Mouse (Mus musculus) left cerebral cortex, postnatal 25 days (tissue): ENCODE data around the gene Serpinb11. TPM values are rescaled to one million over a fixed set of nuclear protein-coding genes. Genes with fewer than 3 reads are reported as not detected.

ENCODE experiments used
- DNase-seq, 2 experiments: peaks; one replicate each; pipeline ENCODE4 v3.0.0; 2022; ENCODE audit warnings: low spot score in 2 of 2, mixed read lengths in 1 of 2
- intact Hi-C: fragments of 180-260 bp; cut with DNase I; formaldehyde crosslinking; loops from one replicate; pipeline ENCODE4 v1.15.1; 2025
- total RNA-seq, 2 experiments: library from RNA; stranded (reverse); gene quantifications; 2 replicates each; pipeline ENCODE4 v1.2.3; 2021

The Serpinb11 gene
- not detected for total RNA-seq

- DNase-seq: no peak
- intact Hi-C loops: no loop called here
Measured at GRCm38 (mm10) chr1:107360898-107361297, at the start of gene Serpinb11. TSS of gene Serpinb11 (plus strand) at chr1:107361198.

DNA sequence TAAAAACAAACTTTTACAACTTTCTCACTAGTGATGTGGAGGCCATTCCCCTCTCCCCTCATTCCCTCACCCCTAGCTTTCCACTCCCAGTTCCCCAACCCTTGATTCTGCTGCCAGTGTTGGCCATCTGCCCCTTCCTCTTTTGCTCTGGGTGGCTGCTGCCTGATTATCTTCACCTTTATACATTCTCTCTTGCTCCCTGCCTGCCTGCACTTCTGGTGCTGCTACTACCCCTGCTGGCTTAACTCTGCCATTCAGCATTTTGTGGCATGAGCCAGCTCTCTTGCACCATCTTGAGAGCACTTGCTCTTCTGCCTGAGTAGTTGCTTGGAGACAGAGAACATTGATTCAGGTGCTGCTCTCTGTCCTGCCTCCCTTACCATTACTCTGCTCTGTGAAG lies 15.0 kb upstream of the Serpinb11 start:
- DNase-seq: no peak
- intact Hi-C loops: no loop called here

DNA sequence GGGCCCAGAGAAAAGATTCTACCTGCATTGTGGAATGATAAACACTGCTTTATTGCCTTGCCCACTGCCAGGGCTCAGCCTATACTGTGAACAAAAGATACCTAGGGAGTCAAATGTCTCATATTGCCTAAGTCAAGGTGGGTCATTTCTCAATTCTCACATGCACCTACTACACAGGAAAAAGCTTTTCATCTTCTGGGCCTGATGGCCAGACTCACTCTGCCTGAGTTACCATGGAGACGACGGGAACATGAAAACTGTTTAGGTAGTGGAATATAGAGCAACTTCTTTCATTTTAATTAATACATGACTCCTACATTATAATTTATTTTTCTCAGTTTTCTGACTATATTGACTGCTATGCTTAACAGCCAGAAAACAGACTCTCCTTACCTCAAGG lies 14.2 kb upstream of the Serpinb11 start:
- intact Hi-C loops: no loop called here
- DNase-seq: no peak

DNA sequence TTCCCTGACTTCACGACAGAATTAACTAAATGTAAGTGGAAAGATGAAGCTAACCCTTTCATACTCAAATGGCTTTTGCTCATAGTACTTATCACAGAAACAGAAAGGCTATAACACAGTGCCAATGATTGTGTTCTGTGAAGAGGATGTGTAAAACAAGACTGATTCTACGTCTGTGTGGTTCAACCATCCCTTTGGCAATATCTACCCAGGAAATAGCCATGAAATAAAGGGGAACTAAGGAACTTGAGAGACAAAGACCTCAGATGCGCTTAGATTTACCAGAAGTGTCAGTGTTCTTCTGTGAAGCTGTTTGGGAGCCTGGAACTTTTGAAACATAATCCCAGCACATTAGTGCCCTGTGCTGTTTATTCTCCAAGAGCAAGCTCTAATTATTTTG lies 10.6 kb upstream of the Serpinb11 start:
- intact Hi-C loops: no loop called here
- DNase-seq: no peak

DNA sequence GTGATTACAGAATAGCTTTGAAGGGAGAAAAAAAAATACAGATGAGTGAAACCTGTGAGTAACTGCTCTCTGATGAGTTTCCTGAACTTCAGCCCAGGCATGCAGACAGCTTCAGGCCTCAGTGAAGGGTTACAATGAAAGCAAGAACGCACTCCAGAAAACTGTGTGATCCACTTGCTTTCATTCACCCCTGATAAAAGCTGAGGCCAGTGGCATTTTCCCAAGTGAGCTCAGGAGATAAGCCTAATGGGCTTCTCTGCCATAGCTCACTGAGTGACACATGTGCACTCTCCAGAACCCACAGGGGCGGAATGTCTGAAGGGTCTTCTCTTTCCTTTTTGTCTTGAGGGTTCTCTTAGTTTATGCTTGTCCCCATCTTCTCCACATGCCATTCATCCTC lies 9.9 kb upstream of the Serpinb11 start:
- intact Hi-C loops: no loop called here
- DNase-seq: no peak

- intact Hi-C loops: no loop called here
- no peak for DNase-seq
Measured at GRCm38 (mm10) chr1:107353046-107353445, 8.0 kb upstream of the Serpinb11 start.

- intact Hi-C loops: no loop called here
- peak in 1 of 2 experiments; percentile 4 for DNase-seq
Measured at GRCm38 (mm10) chr1:107365973-107366372, 5.0 kb downstream of the Serpinb11 start.

GRCm38 (mm10) chr1:107368944-107369343 lies 7.9 kb downstream of the Serpinb11 start:
- intact Hi-C loops: no loop called here
- no peak for DNase-seq

DNA sequence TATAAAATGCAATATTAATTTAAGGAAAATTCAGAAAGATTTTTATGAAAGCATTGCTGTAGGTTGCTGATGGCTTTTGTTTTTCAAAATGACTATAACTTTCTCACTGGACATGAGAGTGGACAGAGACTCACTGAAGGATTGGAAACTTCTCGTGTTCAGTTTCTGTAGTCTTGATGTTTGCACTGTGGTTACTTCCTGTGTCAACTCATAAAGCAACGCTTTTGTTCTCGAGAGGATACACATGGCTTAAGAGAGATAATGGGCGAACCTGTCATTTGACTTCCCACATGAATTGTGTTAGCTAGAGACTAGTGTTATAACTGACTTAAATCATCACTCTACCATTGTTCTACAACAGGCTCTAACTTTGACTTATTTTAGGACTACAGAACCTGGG lies 16.0 kb downstream of the Serpinb11 start:
- intact Hi-C loops: no loop called here
- no peak for DNase-seq

GRCm38 (mm10) chr1:107378368-107378767 lies 17.4 kb downstream of the Serpinb11 start:
- intact Hi-C loops: no loop called here
- DNase-seq: no peak

- no peak for DNase-seq
- intact Hi-C loops: no loop called here
Measured at GRCm38 (mm10) chr1:107381491-107381890, 20.5 kb downstream of the Serpinb11 start.

DNA sequence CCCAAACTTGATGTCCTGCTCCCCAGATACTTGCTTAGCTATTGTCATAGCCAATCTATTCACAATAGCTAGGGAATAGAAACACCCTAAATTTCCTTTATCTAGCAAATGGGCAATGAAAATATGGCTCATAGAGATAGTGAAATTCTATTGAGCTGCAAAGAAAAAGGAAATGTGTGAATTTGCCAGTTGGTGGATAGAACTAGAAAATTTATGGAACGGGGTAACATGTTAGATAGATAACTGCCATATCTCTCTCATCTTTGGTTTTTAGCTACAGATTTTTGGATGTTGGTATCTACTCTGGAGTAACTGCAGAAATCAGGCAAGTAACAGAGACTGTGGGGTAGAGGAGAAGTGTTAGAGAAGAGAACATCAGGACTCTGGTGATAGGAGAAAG lies 21.4 kb downstream of the Serpinb11 start:
- intact Hi-C loops: no loop called here
- no peak for DNase-seq

DNA sequence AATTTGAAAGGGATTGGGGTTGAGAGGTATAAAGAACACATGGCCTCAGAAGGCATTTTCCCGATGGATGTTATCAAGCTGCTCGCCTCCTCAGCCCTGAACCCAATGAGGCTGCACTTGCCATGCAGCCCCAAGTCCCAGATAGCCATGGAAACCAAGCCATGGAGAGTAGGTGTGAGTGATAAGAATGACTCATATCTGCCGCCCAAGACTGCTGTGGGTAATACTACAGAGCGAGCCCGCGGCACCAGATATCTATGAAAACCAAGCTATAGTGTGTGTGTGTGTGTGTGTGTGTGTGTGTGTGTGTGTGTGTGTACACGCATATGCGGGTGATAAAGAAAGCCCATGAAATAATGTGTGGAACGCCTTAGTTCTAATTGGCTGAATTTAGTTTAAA lies 23.5 kb downstream of the Serpinb11 start:
- DNase-seq: peak in 1 of 2 experiments; percentile 44
- intact Hi-C loops: no loop called here

- intact Hi-C loops: no loop called here
Measured at GRCm38 (mm10) chr1:107389753-107390152, 28.8 kb downstream of the Serpinb11 start.

DNA sequence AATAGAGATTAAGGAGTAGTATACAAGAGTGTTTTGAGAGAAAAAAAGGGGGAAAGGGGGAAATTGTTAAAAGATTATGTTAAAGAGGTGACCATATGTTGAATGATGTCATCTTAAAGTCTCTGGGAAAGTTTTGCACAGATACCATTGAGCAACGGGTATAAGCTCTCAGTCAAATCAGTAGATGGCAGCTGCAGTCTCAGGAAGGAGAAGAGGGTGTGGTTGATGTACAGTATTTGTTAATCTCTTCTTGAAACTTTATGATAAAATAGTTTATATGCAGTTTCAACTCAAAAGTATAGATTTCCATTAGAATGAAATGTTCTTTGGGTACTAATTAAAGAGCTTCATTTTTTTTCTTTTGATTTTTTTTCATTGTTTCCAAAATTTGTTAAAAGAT lies 36.5 kb downstream of the Serpinb11 start:
- intact Hi-C loops: no loop called here
- DNase-seq: no peak

More at GRCm38 (mm10) chr1:107389753-107390152, 28.8 kb downstream of the Serpinb11 start:
- DNase-seq: no peak

DNA sequence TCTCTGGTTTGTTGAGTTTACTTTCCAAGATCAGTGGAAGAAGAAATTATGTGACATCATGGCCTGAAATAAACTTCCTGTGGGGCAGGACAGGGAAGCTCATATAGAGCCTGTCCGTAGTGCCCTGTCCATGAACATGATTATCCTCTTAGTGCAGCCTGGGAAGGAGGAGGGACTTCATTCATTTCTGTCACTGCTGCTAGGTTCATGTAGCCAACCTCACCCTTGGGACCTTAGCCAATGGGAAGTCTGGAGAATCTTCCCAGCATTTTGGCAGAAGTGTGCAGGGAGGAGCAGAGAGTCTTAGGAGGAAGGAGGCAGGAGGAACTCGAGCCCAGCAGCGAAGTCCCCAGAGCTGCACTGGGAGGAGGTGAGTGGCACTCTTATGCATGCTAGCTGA lies 38.4 kb downstream of the Serpinb11 start, which contains the start of gene Serpinb7:
Serpinb7 (plus strand) TSS at position 301 of the 400 bp plus-strand sequence.
- no peak for DNase-seq

DNA sequence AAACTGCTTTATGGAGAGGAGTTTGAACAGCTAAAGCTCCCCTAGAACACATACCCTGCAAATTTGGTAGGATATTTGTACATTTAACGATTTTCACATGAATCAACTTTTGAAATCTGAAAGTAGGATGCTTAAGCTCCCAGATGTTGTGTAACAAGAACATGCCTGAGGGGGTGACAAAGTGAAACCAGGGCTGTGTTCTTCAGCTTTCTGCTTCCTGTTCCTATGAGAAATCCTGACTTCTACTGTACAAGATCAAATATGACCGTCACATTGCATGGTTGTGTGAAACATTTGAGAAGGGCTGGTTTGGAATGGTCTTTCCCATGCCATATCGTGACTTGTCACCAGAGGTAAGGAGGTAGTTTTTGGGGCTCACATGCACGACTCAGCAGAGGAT lies 41.1 kb downstream of the Serpinb11 start:
- no peak for DNase-seq
- intact Hi-C loops: no loop called here

More for the DNA sequence above, 38.4 kb downstream of the Serpinb11 start, which contains the start of gene Serpinb7:
- intact Hi-C loops: no loop called here

DNA sequence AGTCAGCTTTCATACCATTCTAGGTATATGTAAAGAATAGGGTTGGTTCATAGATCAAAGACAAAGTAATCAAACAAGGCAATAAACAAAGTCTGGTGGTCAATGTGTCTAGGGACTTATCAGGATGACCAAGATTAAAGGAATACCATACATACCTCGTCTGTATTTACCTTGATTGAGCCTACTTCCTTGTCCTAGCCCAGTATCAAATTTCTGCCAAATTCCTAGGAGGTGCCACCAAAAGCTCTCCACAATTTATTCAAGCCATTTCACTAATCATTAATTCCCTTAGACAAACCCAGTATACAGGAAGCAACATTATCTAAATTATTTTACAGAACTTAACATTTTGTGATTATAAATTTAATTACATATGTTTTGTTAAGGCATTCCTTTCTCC lies 53.7 kb downstream of the Serpinb11 start:
- intact Hi-C loops: no loop called here
- DNase-seq: no peak

DNA sequence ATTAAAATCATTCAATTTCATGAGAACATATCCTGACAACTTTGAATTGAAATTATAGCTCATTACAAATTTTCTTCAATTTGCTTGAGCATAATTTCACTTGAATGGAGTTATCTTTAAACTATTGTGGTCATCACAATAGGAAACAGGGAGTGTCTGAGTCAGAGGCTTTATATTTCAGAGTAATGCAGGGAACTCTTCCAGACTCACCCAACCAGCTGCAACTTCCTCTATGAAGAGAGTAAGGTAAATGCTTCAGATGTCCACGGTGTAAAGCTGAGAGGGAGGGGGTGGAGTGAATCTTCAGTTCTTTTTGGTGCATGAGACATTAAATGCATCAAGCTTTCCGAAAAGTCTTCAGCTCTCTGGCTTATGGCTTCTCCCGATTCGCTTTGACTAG lies 61.5 kb downstream of the Serpinb11 start:
- intact Hi-C loops: no loop called here
- no peak for DNase-seq
